Mouse (Mus musculus): ENCODE data around the gene Pkd1l2. TPM values are rescaled to one million over a fixed set of nuclear protein-coding genes. Genes with fewer than 3 reads are reported as not detected.
A peak's percentile ranks its signal among the peaks of the same experiment; 100 is the strongest.

Gene Pkd1l2
- polyA plus RNA-seq, 1 experiment from 2014 or later = 0.07 TPM

GRCm38 (mm10) chr8:116994016-116994716 is 88.1 kb downstream of the Pkd1l2 start:
- peak overlapping the region; percentile 4; the same call in 1 of the 2 replicates for H3K9ac ChIP-seq (replicated peaks; ENCODE audit: low read depth, low read length)
- H3K4me2 ChIP-seq (ENCODE audit: low read depth, low read length) = peak overlapping the region; percentile 87
- no peaks in the 10 kb centered on the region for H3K9me3 ChIP-seq (ENCODE audit: control insufficient read depth, low read length)
- no peaks in the 10 kb centered on the region for H3K36me3 ChIP-seq (ENCODE audit: control insufficient read depth, insufficient read depth, low read length)
- H3K4me1 ChIP-seq (ENCODE audit: control insufficient read depth, insufficient read depth, low read length) = peaks cover 10% of the 10 kb centered on the region; the same call in 1 of the 2 replicates
- no peaks in the 10 kb centered on the region for H3K27me3 ChIP-seq (ENCODE audit: control insufficient read depth, insufficient read depth, low read length)
- 64% methylated on average over 11 of the region's 11 CpGs for WGBS
- H3K4me3 ChIP-seq (ENCODE audit: low read depth, low read length) = peak overlapping the region; percentile 72
- no peak overlapping the region for H3K27ac ChIP-seq (ENCODE audit: low read depth, low read length)
- ATAC-seq (ENCODE audit: low read depth) = no peak

- no peaks in the 10 kb centered on the region for H3K36me3 ChIP-seq (ENCODE audit: control insufficient read depth, insufficient read depth, low read length)
- H3K27me3 ChIP-seq (ENCODE audit: control insufficient read depth, insufficient read depth, low read length) = no peaks in the 10 kb centered on the region
- ATAC-seq (ENCODE audit: low read depth) = peak; percentile 100
- H3K4me1 ChIP-seq (ENCODE audit: control insufficient read depth, insufficient read depth, low read length) = peaks cover 10% of the 10 kb centered on the region; the same call in 1 of the 2 replicates
- H3K27ac ChIP-seq (ENCODE audit: low read depth, low read length) = 0 out of 2 replicates have a peak within 1 kb of the TSS, but pooled peaks have one; percentile 49
- no peaks in the 10 kb centered on the region for H3K9me3 ChIP-seq (ENCODE audit: control insufficient read depth, low read length)
- peak within 1 kb of the TSS; percentile 52 for H3K9ac ChIP-seq (replicated peaks; ENCODE audit: low read depth, low read length)
- under 1% methylated on average over 53 of the region's 56 CpGs for WGBS
- peak within 1 kb of the TSS; percentile 87 for H3K4me2 ChIP-seq (ENCODE audit: low read depth, low read length)
- peak within 1 kb of the TSS; percentile 72 for H3K4me3 ChIP-seq (ENCODE audit: low read depth, low read length)
Observed at GRCm38 (mm10) chr8:116993095-116993867, 89.0 kb downstream of the Pkd1l2 start, which contains the start of gene Gcsh. Gene Gcsh (minus strand): TSS chr8:116993537.

- H3K27ac ChIP-seq (ENCODE audit: low read depth, low read length) = no peak overlapping the region
Observed at GRCm38 (mm10) chr8:116992176-116992971, 89.9 kb downstream of the Pkd1l2 start.

GRCm38 (mm10) chr8:116991241-116991640 is 91.0 kb downstream of the Pkd1l2 start:
- H3K9ac ChIP-seq (replicated peaks; ENCODE audit: low read depth, low read length) = no peak overlapping the region
- WGBS = 93% methylated on average over 8 of the region's 8 CpGs
- no peaks in the 10 kb centered on the region for H3K36me3 ChIP-seq (ENCODE audit: control insufficient read depth, insufficient read depth, low read length)
- H3K4me1 ChIP-seq (ENCODE audit: control insufficient read depth, insufficient read depth, low read length) = peaks cover 10% of the 10 kb centered on the region; the same call in 1 of the 2 replicates
- H3K9me3 ChIP-seq (ENCODE audit: control insufficient read depth, low read length) = no peaks in the 10 kb centered on the region
- no peak overlapping the region for H3K4me3 ChIP-seq (ENCODE audit: low read depth, low read length)
- no peaks in the 10 kb centered on the region for H3K27me3 ChIP-seq (ENCODE audit: control insufficient read depth, insufficient read depth, low read length)
- ATAC-seq (ENCODE audit: low read depth) = no peak
- H3K27ac ChIP-seq (ENCODE audit: low read depth, low read length) = no peak overlapping the region
- H3K4me2 ChIP-seq (ENCODE audit: low read depth, low read length) = no peak overlapping the region

More at GRCm38 (mm10) chr8:116992176-116992971, 89.9 kb downstream of the Pkd1l2 start:
- Histone ChIP-seq H3K4me3 (ENCODE audit: low read depth, low read length) (peak overlapping the region; percentile 72), H3K4me1 (ENCODE audit: control insufficient read depth, insufficient read depth, low read length) (peaks cover 10% of the 10 kb centered on the region; the same call in 1 of the 2 replicates), H3K4me2 (ENCODE audit: low read depth, low read length) (peak overlapping the region; percentile 87), H3K36me3 (ENCODE audit: control insufficient read depth, insufficient read depth, low read length) (no peaks in the 10 kb centered on the region), H3K27me3 (ENCODE audit: control insufficient read depth, insufficient read depth, low read length) (no peaks in the 10 kb centered on the region), H3K9ac (replicated peaks; ENCODE audit: low read depth, low read length) (peak overlapping the region; percentile 52), H3K9me3 (ENCODE audit: control insufficient read depth, low read length) (no peaks in the 10 kb centered on the region)
- no peak for ATAC-seq (ENCODE audit: low read depth)
- 11% methylated on average over 23 of the region's 23 CpGs for WGBS

- H3K4me1 ChIP-seq (ENCODE audit: control insufficient read depth, insufficient read depth, low read length) = peaks cover 10% of the 10 kb centered on the region; the same call in 1 of the 2 replicates
- no peak overlapping the region for H3K27ac ChIP-seq (ENCODE audit: low read depth, low read length)
- no peak overlapping the region for H3K4me2 ChIP-seq (ENCODE audit: low read depth, low read length)
- no peaks in the 10 kb centered on the region for H3K27me3 ChIP-seq (ENCODE audit: control insufficient read depth, insufficient read depth, low read length)
- no peak for ATAC-seq (ENCODE audit: low read depth)
- no peak overlapping the region for H3K4me3 ChIP-seq (ENCODE audit: low read depth, low read length)
- no peaks in the 10 kb centered on the region for H3K36me3 ChIP-seq (ENCODE audit: control insufficient read depth, insufficient read depth, low read length)
- 97% methylated on average over 3 of the region's 3 CpGs for WGBS
- H3K9ac ChIP-seq (replicated peaks; ENCODE audit: low read depth, low read length) = no peak overlapping the region
- H3K9me3 ChIP-seq (ENCODE audit: control insufficient read depth, low read length) = no peaks in the 10 kb centered on the region
Observed at GRCm38 (mm10) chr8:116989842-116990241, 92.4 kb downstream of the Pkd1l2 start.

GRCm38 (mm10) chr8:116980117-116980516 is 102.1 kb downstream of the Pkd1l2 start:
- Histone ChIP-seq H3K4me2 (ENCODE audit: low read depth, low read length) (no peak overlapping the region), H3K4me1 (ENCODE audit: control insufficient read depth, insufficient read depth, low read length) (peaks cover 8% of the 10 kb centered on the region; the same call in 1 of the 2 replicates), H3K9me3 (ENCODE audit: control insufficient read depth, low read length) (no peaks in the 10 kb centered on the region), H3K4me3 (ENCODE audit: low read depth, low read length) (no peak overlapping the region), H3K27ac (ENCODE audit: low read depth, low read length) (no peak overlapping the region), H3K9ac (replicated peaks; ENCODE audit: low read depth, low read length) (no peak overlapping the region), H3K27me3 (ENCODE audit: control insufficient read depth, insufficient read depth, low read length) (no peaks in the 10 kb centered on the region), H3K36me3 (ENCODE audit: control insufficient read depth, insufficient read depth, low read length) (peaks cover 3% of the 10 kb centered on the region; the same call in 1 of the 2 replicates)
- 11% methylated on average over 4 of the region's 4 CpGs for WGBS
- no peak for ATAC-seq (ENCODE audit: low read depth)

- peak within 1 kb of the TSS; percentile 59 for H3K9ac ChIP-seq (replicated peaks; ENCODE audit: low read depth, low read length)
- peaks cover 3% of the 10 kb centered on the region; the same call in 1 of the 2 replicates for H3K36me3 ChIP-seq (ENCODE audit: control insufficient read depth, insufficient read depth, low read length)
- H3K4me1 ChIP-seq (ENCODE audit: control insufficient read depth, insufficient read depth, low read length) = peaks cover 8% of the 10 kb centered on the region; the same call in 1 of the 2 replicates
- peak within 1 kb of the TSS; percentile 76 for H3K4me2 ChIP-seq (ENCODE audit: low read depth, low read length)
- H3K4me3 ChIP-seq (ENCODE audit: low read depth, low read length) = peak within 1 kb of the TSS; percentile 72
- ATAC-seq (ENCODE audit: low read depth) = peak; percentile 98
- peak within 1 kb of the TSS; percentile 6; the same call in 1 of the 2 replicates for H3K27ac ChIP-seq (ENCODE audit: low read depth, low read length)
- no peaks in the 10 kb centered on the region for H3K9me3 ChIP-seq (ENCODE audit: control insufficient read depth, low read length)
- under 1% methylated on average over 46 of the region's 46 CpGs for WGBS
- H3K27me3 ChIP-seq (ENCODE audit: control insufficient read depth, insufficient read depth, low read length) = no peaks in the 10 kb centered on the region
Observed at GRCm38 (mm10) chr8:116978631-116979256, 103.5 kb downstream of the Pkd1l2 start, which contains the start of gene 1700030J22Rik. Gene 1700030J22Rik (minus strand): TSS chr8:116978959.

- WGBS = 30% methylated on average over 8 of the region's 8 CpGs
- Histone ChIP-seq H3K27ac (ENCODE audit: low read depth, low read length) (no peak overlapping the region; the same call in 1 of the 2 replicates), H3K27me3 (ENCODE audit: control insufficient read depth, insufficient read depth, low read length) (no peaks in the 10 kb centered on the region), H3K4me2 (ENCODE audit: low read depth, low read length) (peak overlapping the region; percentile 76), H3K36me3 (ENCODE audit: control insufficient read depth, insufficient read depth, low read length) (no peaks in the 10 kb centered on the region), H3K4me1 (ENCODE audit: control insufficient read depth, insufficient read depth, low read length) (peaks cover 8% of the 10 kb centered on the region; the same call in 1 of the 2 replicates), H3K9ac (replicated peaks; ENCODE audit: low read depth, low read length) (peak overlapping the region; percentile 59), H3K9me3 (ENCODE audit: control insufficient read depth, low read length) (no peaks in the 10 kb centered on the region), H3K4me3 (ENCODE audit: low read depth, low read length) (peak overlapping the region; percentile 72)
- ATAC-seq (ENCODE audit: low read depth) = no peak
Observed at GRCm38 (mm10) chr8:116978052-116978451, 104.2 kb downstream of the Pkd1l2 start.
